Mouse (Mus musculus): ENCODE measurements around the gene Cnbp. TPM values are rescaled to one million over a fixed set of nuclear protein-coding genes. Genes with fewer than 3 reads are reported as not detected.

Cnbp gene
- polyA plus RNA-seq, 1 experiment from 2014 or later: 1,237 TPM

DNA sequence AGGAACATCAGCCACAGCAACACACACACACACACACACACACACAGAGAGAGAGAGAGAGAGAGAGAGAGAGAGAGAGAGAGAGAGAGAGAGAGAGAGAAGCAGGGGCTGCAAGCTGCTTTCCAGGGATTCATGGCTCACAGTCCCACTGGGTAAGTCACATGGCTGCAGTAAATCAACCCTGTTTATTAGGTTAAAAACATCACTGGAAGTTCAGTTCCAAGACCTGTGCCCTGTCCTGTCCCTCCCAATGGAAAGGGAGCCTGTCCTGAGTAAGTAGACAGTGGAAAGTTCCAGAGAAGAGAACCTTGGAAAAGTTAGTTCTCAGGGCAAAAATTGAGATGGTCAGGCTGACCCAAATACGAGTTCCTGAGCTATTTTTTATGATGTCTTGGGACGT, 53.6 kb downstream of the Cnbp start:
- no peak overlapping the region for H3K27ac ChIP-seq (ENCODE audit: low read depth)
- DNase-seq: no peak
- no peaks in the 10 kb centered on the region for H3K9me3 ChIP-seq (ENCODE audit: low read depth, low read length)
- no peaks in the 10 kb centered on the region for H3K27me3 ChIP-seq (ENCODE audit: insufficient read depth, low read length)
- TF ChIP-seq CTCF (IDR thresholded peaks at IDR 0.05; ENCODE audit: low read depth): no peak
- H3K4me1 ChIP-seq (ENCODE audit: insufficient read depth): no peaks in the 10 kb centered on the region
- H3K4me2 ChIP-seq: no peak overlapping the region
- WGBS: 37% methylated on average over 2 of the region's 2 CpGs
- H3K36me3 ChIP-seq (ENCODE audit: insufficient read depth): peaks cover 17% of the 10 kb centered on the region
- H3K9ac ChIP-seq: no peak overlapping the region
- H3K4me3 ChIP-seq (ENCODE audit: low read depth, low read length): no peak overlapping the region
- no peak for ATAC-seq (ENCODE audit: insufficient read depth)

DNA sequence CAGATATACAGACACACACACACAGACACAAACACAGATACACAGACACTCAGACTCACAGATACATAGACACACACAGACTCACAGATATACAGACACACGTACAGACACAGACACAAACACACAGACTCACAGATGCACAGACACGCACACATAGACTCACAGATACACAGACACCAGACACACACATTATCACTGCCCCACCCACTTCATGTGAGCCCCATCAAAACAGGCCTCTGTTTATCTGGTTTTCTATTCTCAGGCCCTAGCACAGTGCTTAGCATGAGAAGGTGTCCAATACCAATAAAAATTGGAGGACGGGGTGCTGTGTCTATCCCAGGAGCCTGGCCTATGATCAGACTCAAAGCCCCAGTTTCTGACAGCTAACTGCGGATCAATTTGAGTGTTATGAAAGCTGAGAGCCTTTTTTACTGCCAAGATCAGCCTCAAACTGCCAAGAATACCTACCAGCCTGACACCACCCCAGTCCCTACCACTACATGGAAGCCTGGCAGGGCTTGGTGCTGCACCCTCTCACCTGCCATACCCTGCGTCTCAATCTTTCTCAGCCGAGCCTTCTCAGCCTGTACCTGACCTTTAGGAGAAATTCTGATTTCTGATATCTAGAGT, 54.5 kb downstream of the Cnbp start:
- peaks cover 24% of the 10 kb centered on the region for H3K36me3 ChIP-seq (ENCODE audit: insufficient read depth)
- ATAC-seq (ENCODE audit: insufficient read depth) (no peak), DNase-seq (no peak)
- H3K4me1 ChIP-seq (ENCODE audit: insufficient read depth): no peaks in the 10 kb centered on the region
- no peak overlapping the region for H3K4me2 ChIP-seq
- no peak overlapping the region for H3K4me3 ChIP-seq (ENCODE audit: low read depth, low read length)
- H3K27ac ChIP-seq (ENCODE audit: low read depth): no peak overlapping the region
- TF ChIP-seq CTCF (IDR thresholded peaks at IDR 0.05; ENCODE audit: low read depth): no peak
- no peaks in the 10 kb centered on the region for H3K27me3 ChIP-seq (ENCODE audit: insufficient read depth, low read length)
- 84% methylated on average over 6 of the region's 6 CpGs for WGBS
- no peaks in the 10 kb centered on the region for H3K9me3 ChIP-seq (ENCODE audit: low read depth, low read length)
- no peak overlapping the region for H3K9ac ChIP-seq

DNA sequence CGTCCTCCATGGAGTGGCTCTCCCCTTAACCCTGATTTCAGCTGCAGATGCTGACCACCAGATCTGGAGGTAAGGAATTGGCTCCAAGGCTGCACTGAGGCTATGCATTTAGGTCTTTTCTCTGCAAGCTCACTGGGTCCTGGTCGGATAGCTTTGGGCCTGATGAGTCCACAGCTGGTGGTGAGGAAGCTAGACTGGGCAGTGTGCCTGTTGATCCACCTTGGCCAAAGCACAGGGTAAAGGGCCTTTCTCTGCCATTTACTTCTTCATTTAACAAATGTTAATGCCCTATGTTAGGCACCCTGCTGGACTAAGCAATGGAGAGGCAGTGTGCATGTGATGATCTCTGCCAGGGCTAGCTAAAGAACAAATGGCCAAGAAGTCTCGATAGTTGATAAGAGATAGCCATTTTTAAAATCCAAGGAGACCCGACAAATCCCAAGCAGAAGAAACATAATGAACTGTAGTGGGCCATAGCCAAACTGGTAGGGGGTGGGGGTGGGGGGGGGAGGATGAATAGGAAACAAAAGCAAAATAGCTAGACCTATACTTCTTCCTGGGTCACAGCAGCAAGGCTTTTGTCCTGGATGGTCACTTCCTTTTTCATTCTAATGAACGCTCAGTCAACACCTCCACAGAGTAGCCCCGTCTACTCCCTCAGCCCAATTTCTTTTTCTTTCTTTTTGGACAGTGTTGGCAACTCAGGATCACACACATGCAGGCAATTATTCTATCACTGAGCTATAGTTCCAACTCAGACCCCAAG, 55.3 kb downstream of the Cnbp start:
- no peak overlapping the region for H3K9ac ChIP-seq
- TF ChIP-seq CTCF (IDR thresholded peaks at IDR 0.05; ENCODE audit: low read depth): no peak
- WGBS: 71% methylated on average over 6 of the region's 6 CpGs
- no peaks in the 10 kb centered on the region for H3K9me3 ChIP-seq (ENCODE audit: low read depth, low read length)
- no peaks in the 10 kb centered on the region; the same call in 1 of the 2 replicates for H3K4me1 ChIP-seq (ENCODE audit: insufficient read depth)
- ATAC-seq (ENCODE audit: insufficient read depth) (no peak), DNase-seq (no peak)
- H3K4me3 ChIP-seq (ENCODE audit: low read depth, low read length): no peak overlapping the region
- H3K27ac ChIP-seq (ENCODE audit: low read depth): no peak overlapping the region
- peaks cover 24% of the 10 kb centered on the region for H3K36me3 ChIP-seq (ENCODE audit: insufficient read depth)
- no peaks in the 10 kb centered on the region for H3K27me3 ChIP-seq (ENCODE audit: insufficient read depth, low read length)
- no peak overlapping the region for H3K4me2 ChIP-seq

DNA sequence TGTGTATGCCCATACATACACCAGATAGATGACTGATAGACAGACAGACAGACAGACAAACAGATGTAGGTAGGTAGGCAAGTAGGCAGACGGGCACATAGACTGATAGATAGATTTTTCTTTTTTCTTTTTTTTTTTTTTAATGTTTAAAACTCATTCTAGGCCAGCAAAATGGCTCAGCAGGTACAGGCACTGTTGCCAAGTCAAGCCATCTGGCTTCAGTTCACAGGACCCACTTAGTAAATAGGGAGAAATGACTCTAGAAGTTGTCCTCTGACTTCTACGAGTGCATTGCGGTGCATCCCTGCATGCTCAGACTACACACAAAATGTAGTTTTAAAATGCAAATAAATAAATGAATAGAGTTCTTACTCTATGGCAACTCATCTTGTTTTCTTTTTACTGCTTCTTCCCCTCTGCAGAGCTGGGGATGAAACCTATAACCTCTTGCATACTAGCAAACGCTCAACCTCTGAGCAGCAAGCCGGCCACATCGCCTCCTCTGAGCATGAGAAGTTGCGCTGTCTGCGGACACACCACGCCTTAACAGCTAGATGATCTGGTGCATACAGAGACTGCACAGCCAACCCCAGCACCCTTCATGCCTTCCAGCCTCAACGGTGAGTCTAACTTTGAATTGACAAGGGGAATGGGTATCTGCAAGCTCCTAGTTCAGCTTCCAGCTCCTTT, 56.9 kb downstream of the Cnbp start:
- 89% methylated on average over 10 of the region's 10 CpGs for WGBS
- DNase-seq (no peak), ATAC-seq (ENCODE audit: insufficient read depth) (no peak)
- Histone ChIP-seq H3K36me3 (ENCODE audit: insufficient read depth) (peaks cover 24% of the 10 kb centered on the region), H3K4me1 (ENCODE audit: insufficient read depth) (peaks cover 7% of the 10 kb centered on the region; the same call in 1 of the 2 replicates), H3K27ac (ENCODE audit: low read depth) (no peak overlapping the region), H3K27me3 (ENCODE audit: insufficient read depth, low read length) (no peaks in the 10 kb centered on the region), H3K4me3 (ENCODE audit: low read depth, low read length) (no peak overlapping the region), H3K9ac (no peak overlapping the region), H3K4me2 (no peak overlapping the region), H3K9me3 (ENCODE audit: low read depth, low read length) (no peaks in the 10 kb centered on the region)
- TF ChIP-seq CTCF (IDR thresholded peaks at IDR 0.05; ENCODE audit: low read depth): no peak

Other genes starting within 250 kb of the Cnbp start
- 14.6 and 15.4 TPM in 2 replicates for gene Aplf, start 178.9 kb downstream of the Cnbp start, polyA plus RNA-seq (2014; fragmentation: Nextera tagmentation; extraction: Ambion mirVana)
- gene Efcc1, start 120.2 kb downstream of the Cnbp start, polyA plus RNA-seq (2014; fragmentation: Nextera tagmentation; extraction: Ambion mirVana): 3.4 and 3.8 TPM in 2 replicates
- gene Gp9, start 73.0 kb downstream of the Cnbp start, polyA plus RNA-seq (2014; fragmentation: Nextera tagmentation; extraction: Ambion mirVana): 4.0 and 4.3 TPM in 2 replicates
- 12.2 and 12.5 TPM in 2 replicates for gene Rab43, start 38.9 kb downstream of the Cnbp start, polyA plus RNA-seq (2014; fragmentation: Nextera tagmentation; extraction: Ambion mirVana)
- 3.3 and 5.0 TPM in 2 replicates for gene Gm45140, start 15.3 kb downstream of the Cnbp start, polyA plus RNA-seq (2014; fragmentation: Nextera tagmentation; extraction: Ambion mirVana)
- gene Isy1, start 12.3 kb downstream of the Cnbp start, polyA plus RNA-seq (2014; fragmentation: Nextera tagmentation; extraction: Ambion mirVana): 50.8 and 52.9 TPM in 2 replicates
- gene Copg1, start 36.7 kb upstream of the Cnbp start, polyA plus RNA-seq (2014; fragmentation: Nextera tagmentation; extraction: Ambion mirVana): 177 TPM in 2 replicates
- 55.3 and 59.2 TPM in 2 replicates for gene Hmces, start 62.8 kb upstream of the Cnbp start, polyA plus RNA-seq (2014; fragmentation: Nextera tagmentation; extraction: Ambion mirVana)
- 62.9 and 74.4 TPM in 2 replicates for gene H1fx, start 130.5 kb upstream of the Cnbp start, polyA plus RNA-seq (2014; fragmentation: Nextera tagmentation; extraction: Ambion mirVana)
- 216 and 218 TPM in 2 replicates for gene Rab7, start 194.2 kb upstream of the Cnbp start, polyA plus RNA-seq (2014; fragmentation: Nextera tagmentation; extraction: Ambion mirVana)
- gene Rpn1, start 233.4 kb upstream of the Cnbp start, polyA plus RNA-seq (2014; fragmentation: Nextera tagmentation; extraction: Ambion mirVana): 437 and 440 TPM in 2 replicates